Mouse (Mus musculus): ENCODE data around the gene Rnf215. TPM values are rescaled to one million over a fixed set of nuclear protein-coding genes. Genes with fewer than 3 reads are reported as not detected.

Gene Rnf215
- total and polyA plus RNA-seq, 2 experiments from 2014 or later: 49.2 to 112 TPM

DNA sequence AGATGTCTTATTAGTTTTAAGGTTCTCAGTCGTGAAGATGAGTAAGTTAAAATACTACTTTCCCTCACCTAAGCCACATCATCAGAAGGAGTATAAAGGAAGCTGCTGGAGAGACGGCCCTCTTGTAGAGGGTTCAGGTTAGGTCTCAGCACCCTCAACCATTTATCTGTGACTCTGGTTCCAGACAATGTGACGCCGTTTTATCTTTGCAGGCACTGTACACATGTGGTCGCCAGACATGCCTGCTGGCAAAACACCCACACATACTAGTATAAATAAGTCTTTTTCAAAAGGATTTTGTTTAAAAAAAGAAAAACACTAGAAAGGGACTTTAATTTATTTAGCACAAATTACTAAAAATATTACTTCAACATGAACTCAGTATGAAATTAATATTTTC, 20.6 kb downstream of the Rnf215 start:
- 86% methylated on average over 5 of the region's 5 CpGs for WGBS
- ATAC-seq (ENCODE audit: low FRiP score) (no peak), DNase-seq (ENCODE audit: low spot score) (no peak)
- Histone ChIP-seq H3K27me3 (ENCODE audit: insufficient read depth, low read length) (no peaks in the 10 kb centered on the region), H3K4me3 (ENCODE audit: low read depth, low read length) (no peak overlapping the region), H3K4me2 (ENCODE audit: low read depth, low read length, poor library complexity, severe bottlenecking) (no peak overlapping the region), H3K9ac (replicated peaks; ENCODE audit: low read length, poor library complexity, severe bottlenecking) (no peak overlapping the region), H3K9me3 (ENCODE audit: low read length) (no peaks in the 10 kb centered on the region), H3K36me3 (ENCODE audit: insufficient read depth, low read length) (0 out of 2 replicates have a peak, but pooled peaks cover 3% of the 10 kb centered on the region), H3K4me1 (ENCODE audit: insufficient read depth, low read length) (0 out of 2 replicates have a peak, but pooled peaks cover 4% of the 10 kb centered on the region), H3K27ac (ENCODE audit: low read depth, low read length) (no peak overlapping the region)
- TF ChIP-seq CTCF (IDR thresholded peaks at IDR 0.05): no peak

DNA sequence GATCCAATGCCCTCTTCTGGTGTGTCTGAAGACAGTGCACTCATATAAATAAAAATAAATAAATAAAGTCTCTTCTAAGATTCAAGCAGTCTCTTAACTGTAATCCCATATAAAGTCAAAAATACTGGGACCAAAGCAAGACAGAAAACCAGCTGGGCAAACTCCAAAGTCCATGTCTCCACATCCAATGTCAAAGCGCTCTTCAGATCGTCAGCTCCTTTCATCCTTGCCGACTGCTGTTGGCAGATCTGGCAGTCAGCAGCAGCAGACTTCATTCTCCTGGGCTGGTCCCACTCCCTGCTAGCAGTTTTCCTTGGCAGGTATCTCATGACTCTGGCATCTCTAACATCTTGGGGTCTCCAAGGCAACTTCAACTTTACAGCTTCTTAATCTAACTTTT, 23.7 kb downstream of the Rnf215 start:
- no peak for ATAC-seq (ENCODE audit: low FRiP score)
- no peak for DNase-seq (ENCODE audit: low spot score)
- TF ChIP-seq CTCF (IDR thresholded peaks at IDR 0.05): no peak

DNA sequence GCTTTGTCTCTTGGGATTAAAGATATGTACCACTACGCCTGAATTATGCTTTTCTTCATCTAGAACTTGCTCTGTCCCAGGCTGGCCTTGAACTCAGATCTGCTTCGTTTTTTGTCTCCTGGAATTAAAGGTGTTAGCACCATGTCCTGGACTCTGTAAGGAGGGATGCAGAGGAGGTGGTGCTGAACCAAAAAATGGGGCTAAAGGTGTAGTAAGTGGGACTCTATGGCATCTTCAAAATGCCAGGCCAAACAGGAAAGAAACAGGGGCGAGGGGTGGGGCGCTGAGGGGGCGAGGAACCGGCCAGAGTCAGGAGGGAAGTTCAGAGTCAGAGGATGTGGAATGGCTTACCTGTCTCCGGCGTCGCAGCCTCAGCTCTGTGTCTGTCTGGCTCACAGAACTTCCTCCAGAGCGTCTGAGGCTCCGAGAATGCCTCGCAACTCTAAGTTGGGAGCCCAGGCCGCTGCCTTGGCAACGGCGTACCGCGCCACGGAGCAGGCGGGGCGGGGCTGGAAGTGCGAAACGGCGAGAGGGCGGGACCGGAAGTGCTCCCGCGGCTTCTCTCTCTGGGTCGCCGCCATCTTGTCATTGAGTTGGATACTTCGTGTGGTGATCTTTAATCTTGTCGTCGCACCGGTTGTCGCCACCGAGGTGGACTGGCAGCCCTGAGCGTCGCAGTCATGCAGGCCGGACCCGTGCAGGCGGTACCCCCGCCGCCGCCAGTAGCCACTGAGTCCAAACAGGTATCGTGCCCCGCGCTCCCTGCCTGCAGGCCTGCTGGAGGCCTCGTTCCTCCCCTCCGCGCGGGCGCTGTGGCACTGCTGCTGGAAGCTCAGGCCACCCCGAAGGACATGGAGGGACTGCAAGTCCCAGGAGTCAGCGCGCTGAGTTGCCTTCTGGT, 25.1 kb downstream of the Rnf215 start, which contains the start of the genes Ccdc157 and Sf3a1:
Gene Ccdc157 (minus strand): TSS at position 486 of the 901 bp plus-strand sequence.
Gene Sf3a1 (plus strand): TSS at position 543 of the 901 bp plus-strand sequence.
- ATAC-seq (ENCODE audit: low FRiP score): peak; percentile 96

More for the DNA sequence above, 23.7 kb downstream of the Rnf215 start:
- 78% methylated on average over 3 of the region's 3 CpGs for WGBS
- Histone ChIP-seq H3K9me3 (ENCODE audit: low read length) (no peaks in the 10 kb centered on the region), H3K4me2 (ENCODE audit: low read depth, low read length, poor library complexity, severe bottlenecking) (peak overlapping the region; percentile 6; the same call in 1 of the 2 replicates), H3K27ac (ENCODE audit: low read depth, low read length) (no peak overlapping the region), H3K9ac (replicated peaks; ENCODE audit: low read length, poor library complexity, severe bottlenecking) (no peak overlapping the region), H3K4me1 (ENCODE audit: insufficient read depth, low read length) (peaks cover 11% of the 10 kb centered on the region; the same call in 1 of the 2 replicates), H3K27me3 (ENCODE audit: insufficient read depth, low read length) (no peaks in the 10 kb centered on the region), H3K4me3 (ENCODE audit: low read depth, low read length) (no peak overlapping the region), H3K36me3 (ENCODE audit: insufficient read depth, low read length) (peaks cover 9% of the 10 kb centered on the region)

DNA sequence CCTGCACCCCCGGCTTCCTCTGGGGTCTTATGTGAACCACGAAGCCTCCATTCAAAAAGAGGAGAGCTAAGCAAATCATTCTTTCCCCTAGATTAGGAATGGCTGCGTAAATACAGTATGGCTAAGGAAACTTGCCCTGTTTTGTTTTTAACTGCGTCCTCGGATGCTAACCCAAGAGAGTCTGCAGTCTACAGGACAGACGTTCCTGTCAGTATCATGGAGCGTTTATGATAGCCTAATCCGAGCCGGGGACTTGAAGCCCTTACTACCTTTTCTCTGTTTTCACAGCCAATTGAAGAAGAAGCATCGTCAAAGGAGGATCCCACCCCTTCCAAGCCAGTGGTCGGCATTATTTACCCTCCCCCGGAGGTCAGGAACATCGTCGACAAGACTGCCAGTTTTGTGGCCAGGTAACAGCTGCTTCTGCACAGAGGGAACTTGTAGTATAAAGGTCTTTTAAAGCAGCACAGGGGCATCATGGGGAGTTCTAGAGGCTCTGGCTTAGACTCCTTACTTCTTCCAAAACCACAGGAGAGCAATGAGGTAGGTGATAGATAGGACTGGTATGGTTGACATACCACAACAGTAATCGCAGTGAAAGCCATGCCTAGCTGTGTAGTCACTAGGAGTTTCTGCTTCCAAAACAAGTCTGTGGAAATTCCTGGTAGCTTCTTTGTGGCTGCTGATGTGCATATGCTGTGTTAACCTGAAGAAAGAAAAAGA, 25.9 kb downstream of the Rnf215 start:
- peak overlapping the region; percentile 83 for H3K4me2 ChIP-seq (ENCODE audit: low read depth, low read length, poor library complexity, severe bottlenecking)
- peak overlapping the region; percentile 95 for H3K27ac ChIP-seq (ENCODE audit: low read depth, low read length)
- H3K4me1 ChIP-seq (ENCODE audit: insufficient read depth, low read length): peaks cover 11% of the 10 kb centered on the region; the same call in 1 of the 2 replicates
- no peaks in the 10 kb centered on the region for H3K9me3 ChIP-seq (ENCODE audit: low read length)
- H3K27me3 ChIP-seq (ENCODE audit: insufficient read depth, low read length): no peaks in the 10 kb centered on the region
- DNase-seq (ENCODE audit: low spot score): no peak
- WGBS: 6% methylated on average over 15 of the region's 15 CpGs
- peak overlapping the region; percentile 75 for H3K4me3 ChIP-seq (ENCODE audit: low read depth, low read length)
- H3K36me3 ChIP-seq (ENCODE audit: insufficient read depth, low read length): peaks cover 24% of the 10 kb centered on the region
- no peak for ATAC-seq (ENCODE audit: low FRiP score)
- H3K9ac ChIP-seq (replicated peaks; ENCODE audit: low read length, poor library complexity, severe bottlenecking): peak overlapping the region; percentile 91
- TF ChIP-seq CTCF (IDR thresholded peaks at IDR 0.05): no peak

More for the DNA sequence above, 25.1 kb downstream of the Rnf215 start, which contains the start of the genes Ccdc157 and Sf3a1:
- no peak; the same call in 1 of the 2 replicates for TF ChIP-seq CTCF (IDR thresholded peaks at IDR 0.05)
- peak within 1 kb of the TSS; percentile 95 for H3K27ac ChIP-seq (ENCODE audit: low read depth, low read length)
- no peaks in the 10 kb centered on the region for H3K9me3 ChIP-seq (ENCODE audit: low read length)
- H3K4me2 ChIP-seq (ENCODE audit: low read depth, low read length, poor library complexity, severe bottlenecking): peak within 1 kb of the TSS; percentile 83
- DNase-seq (ENCODE audit: low spot score): peak; percentile 96
- 2% methylated on average over 54 of the region's 54 CpGs for WGBS
- H3K27me3 ChIP-seq (ENCODE audit: insufficient read depth, low read length): no peaks in the 10 kb centered on the region
- H3K4me1 ChIP-seq (ENCODE audit: insufficient read depth, low read length): peaks cover 11% of the 10 kb centered on the region; the same call in 1 of the 2 replicates
- peaks cover 18% of the 10 kb centered on the region for H3K36me3 ChIP-seq (ENCODE audit: insufficient read depth, low read length)
- peak within 1 kb of the TSS; percentile 75 for H3K4me3 ChIP-seq (ENCODE audit: low read depth, low read length)
- H3K9ac ChIP-seq (replicated peaks; ENCODE audit: low read length, poor library complexity, severe bottlenecking): peak within 1 kb of the TSS; percentile 91

DNA sequence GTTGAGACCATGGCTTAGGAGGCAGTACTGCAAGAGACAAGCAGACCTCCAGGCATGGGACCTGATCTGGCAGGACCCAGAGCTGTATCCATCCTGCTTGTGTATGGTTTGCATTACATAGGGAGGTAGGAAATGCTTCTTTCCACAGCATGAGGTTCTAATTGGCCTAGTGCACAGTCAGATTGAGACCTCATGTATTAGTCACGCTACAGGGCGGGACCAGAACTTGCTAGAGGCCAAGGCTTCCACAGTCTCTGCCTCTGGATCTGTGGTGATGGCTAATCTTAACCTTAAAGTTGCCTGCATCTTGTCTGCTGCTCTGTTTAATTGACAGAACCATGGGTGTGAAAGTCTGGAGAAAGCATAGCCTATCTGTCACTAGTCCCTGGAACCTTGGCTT, 29.7 kb downstream of the Rnf215 start:
- DNase-seq (ENCODE audit: low spot score) (no peak), ATAC-seq (ENCODE audit: low FRiP score) (no peak)
- TF ChIP-seq CTCF (IDR thresholded peaks at IDR 0.05): no peak
- Histone ChIP-seq H3K4me3 (ENCODE audit: low read depth, low read length) (no peak overlapping the region), H3K4me1 (ENCODE audit: insufficient read depth, low read length) (peaks cover 9% of the 10 kb centered on the region; the same call in 1 of the 2 replicates), H3K9ac (replicated peaks; ENCODE audit: low read length, poor library complexity, severe bottlenecking) (no peak overlapping the region), H3K27ac (ENCODE audit: low read depth, low read length) (no peak overlapping the region), H3K36me3 (ENCODE audit: insufficient read depth, low read length) (peaks cover 50% of the 10 kb centered on the region), H3K27me3 (ENCODE audit: insufficient read depth, low read length) (no peaks in the 10 kb centered on the region), H3K4me2 (ENCODE audit: low read depth, low read length, poor library complexity, severe bottlenecking) (no peak overlapping the region), H3K9me3 (ENCODE audit: low read length) (no peaks in the 10 kb centered on the region)
- 81% methylated on average over 2 of the region's 2 CpGs for WGBS
